Mouse (Mus musculus) embryonic facial prominence, embryonic 10.5 days (tissue): ENCODE results near the gene Sfxn5. TPM values are rescaled to one million over a fixed set of nuclear protein-coding genes. Genes with fewer than 3 reads are reported as not detected.
A peak's percentile ranks its signal among the peaks of the same experiment; 100 is the strongest.

Source experiments
- DNase-seq: peaks from one replicate; pipeline ENCODE4 v3.0.0-alpha.2; 2017; ENCODE audit warnings: low spot score
- H3K27ac ChIP-seq: fragments of 300-500 bp; sonication (generic); replicated peaks from 2 replicates; pipeline ENCODE4 v1.5.1; 2016; ENCODE audit warnings: mild to moderate bottlenecking
- H3K27me3 ChIP-seq: fragments of 300-500 bp; sonication (generic); replicated peaks from 2 replicates; pipeline ENCODE4 v1.6.1; 2016; ENCODE audit warnings: low read depth, mild to moderate bottlenecking; ENCODE audit not compliant: poor library complexity, severe bottlenecking
- H3K36me3 ChIP-seq: fragments of 300-500 bp; sonication (generic); replicated peaks from 2 replicates; pipeline ENCODE4 v1.6.1; 2016; ENCODE audit warnings: mild to moderate bottlenecking, moderate library complexity
- H3K4me1 ChIP-seq: fragments of 300-500 bp; sonication (generic); 2 replicates; pipeline ENCODE4 v1.6.1; 2016
- H3K4me3 ChIP-seq: fragments of 300-500 bp; sonication (generic); 2 replicates; pipeline ENCODE4 v1.5.1; 2016; ENCODE audit warnings: mild to moderate bottlenecking, moderate library complexity
- H3K9me3 ChIP-seq: fragments of 300-500 bp; sonication (generic); 2 replicates; pipeline ENCODE4 v1.6.1; 2016; ENCODE audit warnings: mild to moderate bottlenecking
- WGBS: fragments of 180-500 bp; shearing (Covaris S2); methylation state at CpG from one replicate; pipeline ENCODE4 v1.1.7; 2016; 5-methylcytosine and 5-hydroxymethylcytosine counted together
- polyA plus RNA-seq: library from polyadenylated mRNA; unstranded; fragments of >200 nt; fragmentation: Nextera tagmentation; extraction: Ambion mirVana; gene quantifications from 2 replicates; pipeline ENCODE4 v1.2.1, GENCODE M21; 2016

The Sfxn5 gene
- polyA plus RNA-seq, 1 experiment from 2014 or later = 8.5 TPM

DNA sequence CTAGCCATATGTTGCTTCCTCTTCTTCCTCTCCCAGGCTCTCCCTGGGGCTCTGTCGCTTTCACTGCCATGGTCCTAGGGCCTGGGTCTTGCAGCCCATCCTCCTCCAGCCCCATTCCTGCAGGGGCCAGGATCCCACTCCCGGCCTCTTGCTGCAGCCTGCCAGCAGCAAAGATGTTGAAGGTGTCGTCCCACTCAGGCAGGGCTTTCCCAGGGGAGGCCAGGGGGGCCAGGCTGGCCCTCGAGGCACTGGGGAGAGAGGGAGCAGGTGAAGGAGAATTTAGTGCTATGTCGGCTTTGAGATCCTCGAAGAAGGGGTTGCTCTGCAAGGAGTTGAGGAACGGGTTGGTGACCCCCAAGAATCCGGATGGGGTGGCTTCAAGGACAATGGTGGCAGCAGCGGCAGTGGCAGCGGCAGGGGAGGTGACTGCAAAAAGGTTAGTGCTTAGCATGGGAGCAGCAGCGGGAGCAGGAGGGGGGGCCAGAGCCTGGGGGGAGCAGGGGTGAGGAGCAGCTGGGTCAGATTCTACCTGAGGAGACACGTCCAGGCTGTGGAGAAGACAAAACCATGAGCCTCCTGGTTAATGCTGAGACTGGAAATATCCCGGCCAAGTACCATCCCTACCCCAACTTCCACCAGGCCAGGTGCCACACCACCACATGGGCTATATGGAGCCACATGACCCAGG is 8.7 kb upstream of the Sfxn5 start:
- 0 out of 2 replicates have a peak overlapping the region, but pooled peaks have one; percentile 25 for H3K27ac ChIP-seq
- no peak overlapping the region for H3K4me3 ChIP-seq
- peaks cover 64% of the 10 kb centered on the region for H3K27me3 ChIP-seq
- no peaks in the 10 kb centered on the region for H3K4me1 ChIP-seq
- DNase-seq = no peak
- H3K36me3 ChIP-seq = no peaks in the 10 kb centered on the region
- WGBS = 75% methylated on average over 13 of the region's 13 CpGs
- no peaks in the 10 kb centered on the region for H3K9me3 ChIP-seq

DNA sequence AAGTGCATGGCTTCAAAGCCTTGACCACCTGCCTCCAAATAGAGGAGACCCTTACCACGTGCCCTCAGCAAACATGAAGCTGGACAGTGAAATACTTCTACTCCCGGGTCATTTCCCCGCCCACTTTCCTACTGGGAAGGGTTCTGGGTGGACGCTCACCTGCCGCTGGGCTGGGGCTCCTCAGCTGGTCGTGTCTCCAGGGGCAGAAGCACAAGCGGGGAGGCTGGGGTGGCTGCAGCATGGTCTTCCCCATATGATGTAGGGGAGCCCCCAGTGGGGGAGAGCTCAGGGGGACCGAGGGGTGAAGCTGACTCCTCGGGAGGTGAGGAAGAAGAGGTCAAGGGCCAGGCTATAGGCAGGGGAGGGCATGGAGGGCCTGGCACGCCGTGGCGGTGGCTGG is 7.0 kb upstream of the Sfxn5 start:
- 71% methylated on average over 12 of the region's 12 CpGs for WGBS
- H3K4me1 ChIP-seq = peaks cover 1% of the 10 kb centered on the region; the same call in 1 of the 2 replicates
- H3K36me3 ChIP-seq = no peaks in the 10 kb centered on the region
- no peak overlapping the region for H3K4me3 ChIP-seq
- H3K27me3 ChIP-seq = peaks cover 75% of the 10 kb centered on the region
- H3K9me3 ChIP-seq = no peaks in the 10 kb centered on the region
- H3K27ac ChIP-seq = no peak overlapping the region
- no peak for DNase-seq

GRCm38 (mm10) chr6:85339273-85339901 is 6.2 kb upstream of the Sfxn5 start:
- 88% methylated on average over 1 of the region's 1 CpGs for WGBS
- DNase-seq = peak; percentile 36
- peaks cover 74% of the 10 kb centered on the region for H3K27me3 ChIP-seq

DNA sequence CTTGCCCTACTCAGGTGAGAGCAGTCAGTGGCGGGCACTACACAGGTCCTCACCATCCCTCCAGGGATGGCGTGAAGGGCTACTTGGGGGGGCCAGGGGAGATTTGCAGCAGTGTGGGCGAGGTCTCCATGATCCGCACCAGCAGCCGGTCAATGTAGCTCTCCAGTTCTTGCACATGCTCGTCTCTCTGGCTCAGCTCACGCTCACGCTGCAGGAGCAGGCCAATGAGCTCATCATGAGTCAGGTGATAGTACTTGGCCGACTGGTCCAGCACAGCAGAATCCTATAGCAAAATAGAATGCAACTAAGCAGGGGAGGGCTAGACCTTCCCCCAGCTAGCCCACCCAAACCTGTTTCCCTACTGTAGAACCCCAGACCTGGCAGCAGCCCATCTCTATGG is 3.7 kb upstream of the Sfxn5 start:
- no peak for DNase-seq
- Histone ChIP-seq H3K27ac (no peak overlapping the region), H3K4me3 (no peak overlapping the region), H3K36me3 (no peaks in the 10 kb centered on the region), H3K9me3 (no peaks in the 10 kb centered on the region), H3K4me1 (peaks cover 22% of the 10 kb centered on the region), H3K27me3 (peaks cover 56% of the 10 kb centered on the region)
- 83% methylated on average over 9 of the region's 9 CpGs for WGBS

More at GRCm38 (mm10) chr6:85339273-85339901, 6.2 kb upstream of the Sfxn5 start:
- Histone ChIP-seq H3K4me1 (peaks cover 8% of the 10 kb centered on the region; the same call in 1 of the 2 replicates), H3K4me3 (no peak overlapping the region), H3K9me3 (no peaks in the 10 kb centered on the region), H3K27ac (no peak overlapping the region), H3K36me3 (no peaks in the 10 kb centered on the region)

DNA sequence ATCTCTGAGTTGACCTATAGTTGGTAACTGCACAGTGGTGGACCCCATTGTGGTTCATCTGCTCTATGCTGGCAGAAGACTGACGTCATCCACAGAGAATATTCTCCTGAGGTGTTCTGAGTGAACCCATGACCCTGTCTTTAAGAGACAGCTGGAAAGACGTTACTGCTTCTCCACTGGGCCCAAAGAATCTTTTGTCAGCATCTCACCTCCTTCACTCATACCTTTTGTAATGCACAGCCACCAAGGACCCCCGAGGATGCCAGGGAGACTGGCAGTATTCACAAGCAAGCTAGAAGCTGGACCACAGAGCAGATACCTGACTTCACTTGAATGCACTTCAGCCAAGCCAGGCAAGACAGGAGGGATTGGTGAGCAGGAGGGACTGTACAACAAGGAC is 2.1 kb upstream of the Sfxn5 start:
- Histone ChIP-seq H3K4me1 (peaks cover 26% of the 10 kb centered on the region), H3K4me3 (no peak overlapping the region), H3K36me3 (no peaks in the 10 kb centered on the region), H3K9me3 (no peaks in the 10 kb centered on the region), H3K27ac (no peak overlapping the region), H3K27me3 (peaks cover 56% of the 10 kb centered on the region)
- 60% methylated on average over 3 of the region's 3 CpGs for WGBS
- no peak for DNase-seq

DNA sequence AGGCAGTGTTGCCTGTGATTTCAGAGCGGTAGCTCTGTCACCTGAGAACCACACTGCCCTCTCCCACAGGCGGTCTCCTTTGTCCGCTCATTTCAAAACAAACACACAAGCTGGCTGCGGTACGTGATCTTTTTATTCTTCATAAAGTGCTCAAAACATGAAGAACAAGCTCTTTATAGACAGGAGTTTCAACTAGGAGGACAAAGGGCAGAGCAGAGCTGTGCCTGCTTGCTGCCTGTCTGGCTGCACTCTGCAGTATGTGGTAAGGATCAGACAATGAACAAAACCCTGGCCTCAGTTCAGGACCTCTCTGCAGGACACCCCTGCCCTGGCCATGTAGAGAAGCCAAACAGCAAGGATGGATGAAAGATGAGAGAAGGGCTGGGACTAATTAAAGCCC is 1.6 kb upstream of the Sfxn5 start:
- Histone ChIP-seq H3K27ac (no peak overlapping the region), H3K4me3 (no peak overlapping the region), H3K4me1 (peaks cover 26% of the 10 kb centered on the region), H3K27me3 (peaks cover 55% of the 10 kb centered on the region), H3K9me3 (no peaks in the 10 kb centered on the region), H3K36me3 (no peaks in the 10 kb centered on the region)
- no peak for DNase-seq
- WGBS = 61% methylated on average over 5 of the region's 5 CpGs

DNA sequence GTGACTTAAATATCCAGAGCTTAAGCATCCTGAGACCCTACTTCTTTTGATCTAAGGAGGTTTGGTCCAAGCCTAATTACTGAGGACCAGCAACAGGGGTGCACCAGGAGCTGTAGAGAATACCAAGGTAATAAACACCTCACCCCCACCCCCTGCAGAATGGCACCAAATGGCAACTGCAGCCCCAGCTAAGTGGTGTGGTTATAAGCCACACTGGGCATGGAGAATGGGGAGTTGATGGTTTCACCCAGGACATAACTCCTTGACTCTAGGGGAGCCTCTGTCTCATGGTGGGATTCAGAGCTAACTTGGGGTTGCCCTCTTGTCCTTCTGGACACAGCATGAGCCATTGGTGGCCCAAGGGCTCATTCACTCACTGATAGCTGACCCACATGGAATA is 1.0 kb upstream of the Sfxn5 start:
- H3K27ac ChIP-seq = no peak overlapping the region
- H3K36me3 ChIP-seq = no peaks in the 10 kb centered on the region
- peaks cover 55% of the 10 kb centered on the region for H3K27me3 ChIP-seq
- H3K4me1 ChIP-seq = peaks cover 26% of the 10 kb centered on the region
- no peaks in the 10 kb centered on the region for H3K9me3 ChIP-seq
- DNase-seq = no peak
- H3K4me3 ChIP-seq = peak overlapping the region; percentile 73; the same call in 1 of the 2 replicates

- WGBS = 5% methylated on average over 13 of the region's 13 CpGs
- Histone ChIP-seq H3K4me1 (peaks cover 26% of the 10 kb centered on the region), H3K9me3 (no peaks in the 10 kb centered on the region), H3K36me3 (no peaks in the 10 kb centered on the region), H3K4me3 (peak overlapping the region; percentile 73), H3K27ac (no peak overlapping the region; the same call in none of the 2 replicates), H3K27me3 (peaks cover 55% of the 10 kb centered on the region)
- no peak for DNase-seq
These were observed 510 bp upstream of the Sfxn5 start for GRCm38 (mm10) chr6:85333732-85334131.

DNA sequence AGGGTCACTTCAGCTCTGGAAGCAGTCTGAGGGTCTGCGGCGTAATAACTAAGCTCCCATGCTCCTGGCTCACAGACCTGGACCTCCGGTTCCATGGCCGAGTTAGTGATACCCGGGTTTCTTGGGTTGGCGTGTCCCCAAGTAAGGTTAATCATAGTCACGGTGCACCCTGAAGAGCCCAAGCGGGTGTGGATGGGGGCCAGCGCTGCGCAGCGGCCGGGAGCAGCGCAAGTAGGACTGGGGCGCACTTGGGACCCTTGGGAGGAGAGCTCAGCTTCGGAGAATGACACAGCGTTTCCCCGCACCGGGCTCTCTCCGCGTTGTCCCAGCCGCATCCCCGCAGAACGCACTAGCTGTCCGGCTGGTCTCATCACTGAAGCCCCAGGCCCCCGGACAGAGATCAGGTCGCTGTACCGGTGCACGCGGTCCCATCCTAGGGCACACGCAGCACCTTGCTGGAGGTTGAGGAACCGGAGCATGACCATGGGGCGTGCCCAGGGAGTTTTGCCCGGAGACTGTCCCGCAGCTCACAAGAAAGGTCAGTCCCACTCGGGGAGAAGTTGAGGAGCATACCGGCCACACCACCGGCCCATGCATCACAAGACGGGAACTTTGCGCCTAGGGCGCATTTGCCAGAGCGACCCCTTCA is 747 bp downstream of the Sfxn5 start:
- peaks cover 47% of the 10 kb centered on the region for H3K27me3 ChIP-seq
- WGBS = under 1% methylated on average over 41 of the region's 41 CpGs
- peaks cover 26% of the 10 kb centered on the region for H3K4me1 ChIP-seq
- no peak for DNase-seq
- no peaks in the 10 kb centered on the region for H3K36me3 ChIP-seq
- H3K9me3 ChIP-seq = no peaks in the 10 kb centered on the region
- peak overlapping the region; percentile 87 for H3K27ac ChIP-seq
- H3K4me3 ChIP-seq = peak overlapping the region; percentile 73

- peaks cover 26% of the 10 kb centered on the region for H3K4me1 ChIP-seq
- DNase-seq = no peak
- peaks cover 39% of the 10 kb centered on the region for H3K27me3 ChIP-seq
- H3K4me3 ChIP-seq = peak overlapping the region; percentile 73
- no peaks in the 10 kb centered on the region for H3K36me3 ChIP-seq
- H3K27ac ChIP-seq = no peak overlapping the region
- 12% methylated on average over 8 of the region's 8 CpGs for WGBS
- H3K9me3 ChIP-seq = no peaks in the 10 kb centered on the region
These were observed 1.5 kb downstream of the Sfxn5 start for GRCm38 (mm10) chr6:85331736-85332135.

- Histone ChIP-seq H3K27me3 (peaks cover 35% of the 10 kb centered on the region), H3K4me1 (peaks cover 26% of the 10 kb centered on the region), H3K9me3 (no peaks in the 10 kb centered on the region), H3K36me3 (no peaks in the 10 kb centered on the region), H3K4me3 (peak overlapping the region; percentile 73), H3K27ac (no peak overlapping the region)
- no peak for DNase-seq
- WGBS = 50% methylated on average over 6 of the region's 6 CpGs
These were observed 1.9 kb downstream of the Sfxn5 start for GRCm38 (mm10) chr6:85331221-85331735.

DNA sequence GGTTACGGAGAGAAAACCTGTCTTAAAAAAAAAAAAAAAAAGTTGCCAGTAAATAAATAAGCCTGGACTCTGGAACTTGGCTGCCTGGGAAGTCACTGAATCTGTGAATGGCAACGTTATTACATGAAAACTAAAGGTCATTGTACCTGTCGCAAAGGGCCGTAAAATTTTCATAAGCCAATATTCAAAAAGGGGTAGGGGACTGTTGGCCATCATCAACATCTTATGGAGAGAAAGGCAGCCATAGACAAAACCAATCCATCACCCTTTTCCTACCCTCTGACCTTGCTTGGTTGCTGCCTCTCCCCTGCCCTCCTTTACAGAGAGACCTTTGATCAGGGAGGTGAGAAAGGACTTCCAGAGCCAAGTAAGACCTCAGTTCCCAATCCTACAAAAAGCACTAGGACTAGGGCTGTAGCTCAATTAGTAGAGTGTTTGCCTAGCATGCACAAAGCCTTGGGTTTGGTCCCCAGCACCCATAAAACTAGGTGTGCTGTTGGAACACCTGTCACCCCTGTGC is 3.5 kb downstream of the Sfxn5 start:
- Histone ChIP-seq H3K27ac (no peak overlapping the region), H3K4me1 (peaks cover 30% of the 10 kb centered on the region), H3K27me3 (peaks cover 21% of the 10 kb centered on the region), H3K9me3 (no peaks in the 10 kb centered on the region), H3K4me3 (no peak overlapping the region), H3K36me3 (no peaks in the 10 kb centered on the region)
- no peak for DNase-seq
- 93% methylated on average over 4 of the region's 4 CpGs for WGBS
